Mouse (Mus musculus): ENCODE results near the gene Tmem129. TPM values are rescaled to one million over a fixed set of nuclear protein-coding genes. Genes with fewer than 3 reads are reported as not detected.

The Tmem129 gene
- polyA plus RNA-seq, 1 experiment: 28.1 TPM

DNA sequence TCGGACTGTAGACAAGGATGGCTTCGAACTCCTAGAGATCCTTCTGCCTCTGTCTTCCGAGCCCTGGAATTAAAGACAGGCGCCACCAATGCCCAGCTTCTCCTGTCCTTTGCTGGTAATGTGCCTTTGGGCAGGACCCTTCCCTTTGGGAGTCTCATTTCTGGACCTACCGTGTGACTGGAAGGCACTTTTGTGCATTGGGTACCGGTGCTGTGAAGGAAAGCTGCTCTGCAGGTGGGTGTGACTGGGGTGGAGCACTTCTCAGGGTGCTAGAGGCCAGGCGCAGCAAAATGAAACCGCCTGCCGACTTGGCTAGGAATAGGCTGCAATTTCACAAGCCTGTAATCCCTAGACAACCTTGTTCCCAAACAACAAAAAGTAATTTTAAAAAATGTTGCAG lies 28.2 kb downstream of the Tmem129 start:
- H3K27ac ChIP-seq (ENCODE audit: insufficient read depth, low read length): peak overlapping the region; percentile 78
- TF ChIP-seq CTCF (IDR thresholded peaks at IDR 0.05; ENCODE audit: borderline replicate concordance, insufficient read depth, low read length): no peak
- TF ChIP-seq POLR2A (IDR thresholded peaks at IDR 0.05; ENCODE audit: low read depth, low read length): no peak; the same call in 1 of the 2 replicates
- peak overlapping the region; percentile 70 for H3K4me3 ChIP-seq (ENCODE audit: insufficient read depth, low read length)
- peaks cover 9% of the 10 kb centered on the region; the same call in 1 of the 2 replicates for H3K4me1 ChIP-seq (ENCODE audit: control insufficient read depth, insufficient read depth, low read length)

DNA sequence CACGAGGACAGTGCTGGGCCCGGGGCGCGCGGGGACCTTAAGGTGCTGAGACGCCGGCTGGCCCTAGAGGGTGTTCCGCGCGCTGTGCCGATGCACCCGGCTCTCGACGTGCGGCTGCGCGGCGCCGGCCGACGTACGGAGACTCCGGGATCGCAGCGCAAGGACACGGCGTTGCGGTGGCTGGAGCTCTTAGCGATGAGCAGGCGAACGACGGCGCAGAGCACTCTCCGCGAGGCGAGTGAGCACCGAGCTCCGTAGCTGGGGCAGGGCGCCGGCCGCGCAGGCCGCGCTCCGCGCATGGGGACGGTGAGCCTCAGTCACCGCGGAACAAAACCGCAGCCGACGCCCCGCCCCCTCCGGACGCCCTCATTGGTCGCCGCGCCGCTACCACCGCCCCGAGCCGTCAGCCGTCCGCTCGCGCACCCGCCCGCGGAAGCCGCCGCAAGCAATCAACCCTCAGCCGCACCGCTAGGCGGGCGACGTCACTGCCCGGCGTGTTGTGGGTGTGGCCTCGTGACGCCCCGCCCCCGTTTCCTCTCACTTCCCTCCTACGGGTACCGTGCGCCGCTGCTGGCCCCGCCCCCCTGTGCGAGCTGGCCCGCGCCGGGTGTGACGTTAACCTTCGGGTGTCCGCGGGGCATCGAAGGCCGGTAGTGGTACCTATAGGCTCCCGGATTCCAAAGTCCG lies 28.8 kb downstream of the Tmem129 start, which contains the start of the genes Fam53a and Gm9903:
TSS of gene Fam53a (minus strand) at position 335 of the 687 bp plus-strand sequence.
TSS of gene Gm9903 (plus strand) at position 625 of the 687 bp plus-strand sequence.
- TF ChIP-seq CTCF (IDR thresholded peaks at IDR 0.05; ENCODE audit: borderline replicate concordance, insufficient read depth, low read length): no peak
- TF ChIP-seq POLR2A (IDR thresholded peaks at IDR 0.05; ENCODE audit: low read depth, low read length): peak; percentile 99
- Histone ChIP-seq H3K4me3 (ENCODE audit: insufficient read depth, low read length) (peak within 1 kb of the TSS; percentile 70), H3K4me1 (ENCODE audit: control insufficient read depth, insufficient read depth, low read length) (peaks cover 10% of the 10 kb centered on the region; the same call in 1 of the 2 replicates), H3K27ac (ENCODE audit: insufficient read depth, low read length) (peak within 1 kb of the TSS; percentile 80)

DNA sequence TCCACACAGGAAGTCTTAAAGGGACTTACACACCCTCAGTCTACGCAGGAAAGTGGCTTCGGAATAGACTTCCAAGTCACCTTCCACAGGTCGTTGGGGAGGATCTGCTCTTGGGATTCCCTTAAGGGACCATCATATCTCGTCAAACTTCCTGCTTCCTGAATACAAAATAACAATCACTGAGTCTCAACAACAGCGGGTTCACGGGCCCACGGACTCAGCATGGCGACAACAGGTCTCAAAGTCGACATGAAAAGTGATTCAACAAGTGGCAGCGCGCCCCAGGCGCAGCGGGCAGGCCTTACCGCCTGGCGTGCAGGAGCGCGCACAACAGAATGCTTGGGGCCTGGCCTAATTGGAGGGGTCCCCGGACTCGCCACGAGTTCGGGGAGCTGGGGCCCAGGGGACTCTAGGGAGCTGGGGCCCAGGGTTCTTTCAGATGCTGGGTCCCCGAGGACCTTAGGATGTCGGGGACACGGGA lies 29.4 kb downstream of the Tmem129 start:
- TF ChIP-seq POLR2A (IDR thresholded peaks at IDR 0.05; ENCODE audit: low read depth, low read length): peak; percentile 59
- TF ChIP-seq CTCF (IDR thresholded peaks at IDR 0.05; ENCODE audit: borderline replicate concordance, insufficient read depth, low read length): no peak
- Histone ChIP-seq H3K4me1 (ENCODE audit: control insufficient read depth, insufficient read depth, low read length) (peaks cover 10% of the 10 kb centered on the region; the same call in 1 of the 2 replicates), H3K4me3 (ENCODE audit: insufficient read depth, low read length) (peak overlapping the region; percentile 61), H3K27ac (ENCODE audit: insufficient read depth, low read length) (peak overlapping the region; percentile 80)

DNA sequence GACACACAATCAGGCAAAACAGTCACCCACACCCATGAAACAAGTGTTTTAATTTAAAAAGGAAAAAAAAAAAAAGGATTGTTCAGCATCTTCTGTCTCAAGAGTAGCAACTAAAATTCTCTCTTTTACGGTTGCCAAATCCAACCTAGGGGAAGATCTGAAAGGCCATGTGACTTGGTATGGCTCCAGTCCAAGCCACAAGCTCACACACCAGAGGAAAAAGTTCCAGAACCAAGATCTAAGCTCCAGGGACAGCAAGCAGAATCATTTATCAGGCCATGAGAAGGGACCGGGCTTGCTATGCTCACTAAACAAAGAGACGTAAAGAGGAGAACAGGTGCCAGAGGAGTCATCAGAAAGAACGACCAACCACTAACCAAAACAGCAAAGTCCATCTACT lies 30.2 kb downstream of the Tmem129 start:
- Histone ChIP-seq H3K4me1 (ENCODE audit: control insufficient read depth, insufficient read depth, low read length) (peaks cover 10% of the 10 kb centered on the region; the same call in 1 of the 2 replicates), H3K4me3 (ENCODE audit: insufficient read depth, low read length) (peak overlapping the region; percentile 64), H3K27ac (ENCODE audit: insufficient read depth, low read length) (no peak overlapping the region; the same call in 1 of the 2 replicates)
- TF ChIP-seq CTCF (IDR thresholded peaks at IDR 0.05; ENCODE audit: borderline replicate concordance, insufficient read depth, low read length) (no peak), POLR2A (IDR thresholded peaks at IDR 0.05; ENCODE audit: low read depth, low read length) (peak; percentile 41)

DNA sequence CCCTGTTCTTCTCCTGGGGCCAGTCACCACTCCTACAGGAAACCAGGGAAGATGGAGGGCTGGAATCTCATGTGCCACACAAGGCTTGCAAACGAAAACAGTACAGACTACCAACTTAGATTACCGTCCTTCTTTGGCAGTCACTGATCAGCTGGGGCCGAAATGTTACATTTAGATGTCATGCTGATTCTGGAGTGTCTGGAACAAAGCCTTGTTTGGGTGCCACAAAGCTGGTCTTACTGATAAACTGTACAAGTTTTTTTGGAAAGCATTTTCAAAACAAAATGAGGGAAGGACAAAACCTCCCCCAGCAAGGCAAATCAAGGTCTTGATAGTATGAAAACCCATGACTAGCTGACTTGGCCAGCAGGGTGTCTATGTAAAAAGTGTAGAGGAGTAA lies 34.5 kb downstream of the Tmem129 start:
- no peak for TF ChIP-seq CTCF (IDR thresholded peaks at IDR 0.05; ENCODE audit: borderline replicate concordance, insufficient read depth, low read length)
- no peak for TF ChIP-seq POLR2A (IDR thresholded peaks at IDR 0.05; ENCODE audit: low read depth, low read length)
- Histone ChIP-seq H3K27ac (ENCODE audit: insufficient read depth, low read length) (no peak overlapping the region), H3K4me3 (ENCODE audit: insufficient read depth, low read length) (no peak overlapping the region), H3K4me1 (ENCODE audit: control insufficient read depth, insufficient read depth, low read length) (peaks cover 7% of the 10 kb centered on the region; the same call in 1 of the 2 replicates)

DNA sequence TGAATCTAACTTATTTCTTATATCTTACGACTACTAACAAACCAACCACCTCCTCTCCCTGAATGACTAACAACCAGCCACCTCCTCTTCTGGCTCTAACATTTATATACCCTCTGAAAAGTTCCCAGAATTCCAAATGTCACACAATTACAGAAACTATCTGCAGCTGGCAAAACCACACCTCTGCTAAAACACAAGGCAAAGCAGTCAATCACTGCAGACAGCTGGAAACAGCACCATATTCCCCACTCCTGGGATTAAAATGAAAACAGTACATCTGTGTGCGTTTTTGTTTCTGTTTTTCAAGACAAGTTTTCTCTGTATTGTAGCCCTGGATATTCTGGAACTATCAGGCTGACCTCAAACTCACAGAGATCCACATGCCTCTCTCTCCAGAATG lies 35.5 kb downstream of the Tmem129 start:
- TF ChIP-seq CTCF (IDR thresholded peaks at IDR 0.05; ENCODE audit: borderline replicate concordance, insufficient read depth, low read length): no peak
- no peak for TF ChIP-seq POLR2A (IDR thresholded peaks at IDR 0.05; ENCODE audit: low read depth, low read length)
- Histone ChIP-seq H3K4me3 (ENCODE audit: insufficient read depth, low read length) (no peak overlapping the region), H3K4me1 (ENCODE audit: control insufficient read depth, insufficient read depth, low read length) (peaks cover 6% of the 10 kb centered on the region; the same call in 1 of the 2 replicates), H3K27ac (ENCODE audit: insufficient read depth, low read length) (no peak overlapping the region)

DNA sequence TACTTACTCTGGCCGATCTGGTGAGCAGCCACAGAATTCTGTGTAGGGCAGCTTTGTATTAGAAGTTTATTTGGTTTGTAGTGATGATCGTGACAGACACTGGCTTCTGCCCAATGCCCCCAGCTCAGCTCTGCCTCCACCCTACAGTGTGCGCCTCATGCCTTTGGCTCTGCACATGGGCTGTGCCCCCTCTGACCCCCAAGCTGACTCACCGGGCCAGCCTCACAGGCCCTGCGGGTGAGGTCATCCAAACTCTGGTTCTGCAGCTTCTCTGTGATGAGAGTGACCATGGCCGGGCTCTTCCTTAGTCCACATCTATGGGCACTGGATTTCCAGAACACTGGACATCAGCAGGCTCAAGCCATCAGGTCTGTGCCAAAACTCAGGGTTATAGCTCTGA lies 43.8 kb downstream of the Tmem129 start:
- H3K27ac ChIP-seq (ENCODE audit: insufficient read depth, low read length): no peak overlapping the region
- H3K4me1 ChIP-seq (ENCODE audit: control insufficient read depth, insufficient read depth, low read length): no peaks in the 10 kb centered on the region
- TF ChIP-seq CTCF (IDR thresholded peaks at IDR 0.05; ENCODE audit: borderline replicate concordance, insufficient read depth, low read length): no peak
- TF ChIP-seq POLR2A (IDR thresholded peaks at IDR 0.05; ENCODE audit: low read depth, low read length): no peak
- no peak overlapping the region for H3K4me3 ChIP-seq (ENCODE audit: insufficient read depth, low read length)

DNA sequence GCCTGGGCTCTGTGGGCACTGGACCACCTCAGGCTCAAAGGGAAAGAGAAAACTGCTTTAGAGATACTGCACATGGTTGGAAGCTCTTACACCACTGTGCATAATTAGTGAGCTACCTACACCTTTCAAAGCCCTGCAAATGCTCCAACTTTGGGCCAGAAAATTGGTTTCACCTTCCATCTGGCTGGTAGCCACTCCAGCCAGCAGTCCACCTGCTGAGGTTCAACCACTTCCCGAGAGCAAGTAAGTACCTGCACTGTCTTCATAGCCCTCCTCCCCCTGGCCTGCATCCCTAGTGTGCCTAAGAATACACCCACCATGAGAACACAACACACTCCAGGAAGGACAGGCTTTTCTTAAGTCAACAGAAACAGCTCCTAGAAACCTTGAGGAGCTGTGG lies 46.4 kb downstream of the Tmem129 start:
- no peak overlapping the region for H3K4me3 ChIP-seq (ENCODE audit: insufficient read depth, low read length)
- H3K4me1 ChIP-seq (ENCODE audit: control insufficient read depth, insufficient read depth, low read length): no peaks in the 10 kb centered on the region
- H3K27ac ChIP-seq (ENCODE audit: insufficient read depth, low read length): no peak overlapping the region
- TF ChIP-seq POLR2A (IDR thresholded peaks at IDR 0.05; ENCODE audit: low read depth, low read length) (no peak), CTCF (IDR thresholded peaks at IDR 0.05; ENCODE audit: borderline replicate concordance, insufficient read depth, low read length) (no peak)

DNA sequence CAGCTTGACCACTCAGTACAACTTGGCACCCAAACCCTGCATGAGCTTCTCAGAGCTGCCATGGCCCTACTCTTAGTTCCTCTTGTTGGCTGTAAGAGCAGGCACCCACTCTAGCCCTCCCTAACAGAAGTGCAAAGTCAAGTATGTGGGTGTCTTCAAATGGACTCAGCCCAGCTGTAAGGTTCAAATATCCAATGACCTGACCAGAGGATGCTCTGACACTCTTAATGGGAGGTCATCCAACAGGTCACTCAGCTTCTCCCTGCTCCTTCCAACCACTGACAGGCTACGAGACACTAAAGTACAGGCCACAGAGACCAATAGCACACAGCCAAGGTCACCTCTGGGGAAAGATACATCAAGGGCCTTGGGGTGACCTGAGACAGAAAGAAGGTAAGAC lies 49.0 kb downstream of the Tmem129 start:
- no peak overlapping the region for H3K27ac ChIP-seq (ENCODE audit: insufficient read depth, low read length)
- TF ChIP-seq CTCF (IDR thresholded peaks at IDR 0.05; ENCODE audit: borderline replicate concordance, insufficient read depth, low read length) (no peak), POLR2A (IDR thresholded peaks at IDR 0.05; ENCODE audit: low read depth, low read length) (no peak)
- no peaks in the 10 kb centered on the region for H3K4me1 ChIP-seq (ENCODE audit: control insufficient read depth, insufficient read depth, low read length)
- H3K4me3 ChIP-seq (ENCODE audit: insufficient read depth, low read length): no peak overlapping the region

DNA sequence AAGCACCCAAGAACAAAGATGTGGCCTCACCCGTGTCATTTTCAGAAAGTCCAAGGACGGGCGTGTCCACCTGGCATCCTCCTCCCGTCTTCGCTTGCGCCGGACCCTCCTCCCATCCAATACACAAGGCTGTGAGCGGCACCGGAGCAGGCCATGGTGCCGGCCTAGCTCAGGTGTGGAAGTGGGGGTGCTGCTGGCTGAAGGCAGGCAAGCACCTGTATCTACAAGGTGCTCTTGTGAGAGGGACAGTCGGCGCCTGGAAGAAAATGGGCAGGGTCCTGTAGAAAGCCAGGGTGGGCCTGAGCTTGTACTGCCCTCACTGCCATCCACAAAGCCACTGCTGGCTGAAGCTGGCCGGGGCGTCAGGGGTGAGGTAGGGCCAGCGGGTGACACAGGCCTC lies 50.8 kb downstream of the Tmem129 start:
- H3K4me3 ChIP-seq (ENCODE audit: insufficient read depth, low read length): no peak overlapping the region
- H3K27ac ChIP-seq (ENCODE audit: insufficient read depth, low read length): no peak overlapping the region
- H3K4me1 ChIP-seq (ENCODE audit: control insufficient read depth, insufficient read depth, low read length): no peaks in the 10 kb centered on the region
- TF ChIP-seq POLR2A (IDR thresholded peaks at IDR 0.05; ENCODE audit: low read depth, low read length) (no peak), CTCF (IDR thresholded peaks at IDR 0.05; ENCODE audit: borderline replicate concordance, insufficient read depth, low read length) (no peak)

All from embryonic fibroblast, embryonic 13.5 days (primary cell).